32 mouse cellular contexts compared by ENCODE assay signal in the genomic region with DNA sequence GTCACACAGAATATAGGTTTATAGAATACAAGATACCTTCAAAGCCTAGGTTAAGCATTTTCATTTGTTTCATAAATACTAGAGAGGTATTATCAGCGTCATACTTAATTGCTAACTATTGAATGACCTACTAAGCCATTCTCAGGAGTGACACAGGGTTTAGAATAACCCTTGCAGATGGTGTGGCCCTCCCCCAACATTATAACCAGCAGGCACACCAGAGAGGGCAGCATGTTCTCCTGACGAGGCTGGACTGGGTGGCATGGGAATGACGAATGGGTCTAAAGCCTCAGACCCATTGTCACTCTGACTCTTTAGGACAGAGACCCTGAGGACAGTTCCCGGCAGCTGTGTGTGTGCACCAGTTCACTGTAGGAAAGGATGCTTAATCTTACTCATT.
"Had no signal": no experiment of that assay in that cellular context is flagged by ENCODE, and none has a peak within 500 bp of the region (broad histone marks: within the 10 kb centered on the region; RNA-seq: fewer than 3 reads in every experiment).

No protein-coding gene starts in this region.

- H3K27ac ChIP-seq: limb, embryonic 10.5 days; limb, embryonic 12.5 days; limb, embryonic 13.5 days; limb, embryonic 15.5 days; liver, embryonic 12.5 days; liver, embryonic 13.5 days; liver, embryonic 14.5 days; liver, embryonic 15.5 days; lung, embryonic 15.5 days; macrophage; midbrain, embryonic 10.5 days; midbrain, embryonic 12.5 days; midbrain, embryonic 13.5 days; midbrain, embryonic 15.5 days; neural tube, embryonic 12.5 days had no signal

- H3K4me3 ChIP-seq: limb, embryonic 10.5 days; limb, embryonic 12.5 days; limb, embryonic 13.5 days; limb, embryonic 15.5 days; liver, embryonic 12.5 days; liver, embryonic 13.5 days; liver, embryonic 15.5 days; lung, embryonic 15.5 days; megakaryocyte, embryonic 14.5 days; midbrain, embryonic 10.5 days; midbrain, embryonic 12.5 days; midbrain, embryonic 13.5 days; midbrain, embryonic 15.5 days; myocyte; neural tube, embryonic 12.5 days had no signal

- H3K27me3 ChIP-seq: limb, embryonic 13.5 days; limb, embryonic 15.5 days; liver, embryonic 12.5 days; liver, embryonic 13.5 days; liver, embryonic 15.5 days; lung, embryonic 15.5 days; megakaryocyte, embryonic 14.5 days; midbrain, embryonic 12.5 days; midbrain, embryonic 15.5 days; neural tube, embryonic 12.5 days had no signal

- H3K4me1 ChIP-seq: liver, embryonic 12.5 days; liver, embryonic 13.5 days; liver, embryonic 15.5 days; megakaryocyte, embryonic 14.5 days; midbrain, embryonic 10.5 days; midbrain, embryonic 15.5 days; neural tube, embryonic 12.5 days had no signal

- H3K9me3 ChIP-seq: limb, embryonic 10.5 days; limb, embryonic 12.5 days; limb, embryonic 13.5 days; limb, embryonic 15.5 days; liver, embryonic 12.5 days; liver, embryonic 13.5 days; liver, embryonic 15.5 days; lung, embryonic 15.5 days; midbrain, embryonic 10.5 days; midbrain, embryonic 12.5 days; midbrain, embryonic 13.5 days; midbrain, embryonic 15.5 days; neural tube, embryonic 12.5 days had no signal

- ATAC-seq: liver, embryonic 12.5 days; liver, postnatal 0 days; lung, postnatal 0 days; midbrain, embryonic 13.5 days; midbrain, embryonic 15.5 days; midbrain, embryonic 16.5 days had no signal

- H3K4me2 ChIP-seq: limb, embryonic 12.5 days; limb, embryonic 13.5 days; limb, embryonic 15.5 days; liver, embryonic 11.5 days; liver, embryonic 12.5 days; liver, embryonic 13.5 days; liver, embryonic 15.5 days; lung, embryonic 14.5 days; lung, embryonic 15.5 days; midbrain, embryonic 11.5 days; midbrain, embryonic 12.5 days; midbrain, embryonic 13.5 days; midbrain, embryonic 15.5 days; neural tube, embryonic 12.5 days had no signal

- DNase-seq: left cerebral cortex, postnatal 4 days; liver; liver, embryonic 13.5 days; liver, postnatal 0 days; lung, adult 18-20 months; lung, adult 2 months; lung, embryonic 14.5 days; lung, postnatal 10 days; lung, postnatal 14 days; lung, postnatal 36 days; lung, postnatal 4 days; midbrain, embryonic 14.5 days had no signal

- H3K36me3 ChIP-seq: limb, embryonic 10.5 days; limb, embryonic 12.5 days; limb, embryonic 13.5 days; limb, embryonic 15.5 days; liver, embryonic 12.5 days; liver, embryonic 13.5 days; liver, embryonic 15.5 days; lung, embryonic 15.5 days; midbrain, embryonic 10.5 days; midbrain, embryonic 12.5 days; midbrain, embryonic 13.5 days; midbrain, embryonic 15.5 days; neural tube, embryonic 12.5 days had no signal

- H3K9ac ChIP-seq: limb, embryonic 12.5 days; limb, embryonic 13.5 days; limb, embryonic 15.5 days; liver, embryonic 12.5 days; liver, embryonic 13.5 days; liver, embryonic 14.5 days; liver, embryonic 15.5 days; liver, postnatal 0 days; lung, embryonic 14.5 days; lung, embryonic 15.5 days; midbrain, embryonic 12.5 days; midbrain, embryonic 13.5 days; midbrain, embryonic 15.5 days; neural tube, embryonic 12.5 days had no signal
